Mouse (Mus musculus) CH12.LX (cell line): Measurements from ENCODE around the gene Vps53. TPM values are rescaled to one million over a fixed set of nuclear protein-coding genes. Genes with fewer than 3 reads are reported as not detected.

Source experiments
- DNase-seq: peaks from one replicate; pipeline ENCODE4 v3.0.0-alpha.2; 2013; ENCODE audit errors: extremely low read depth
- H3K27ac ChIP-seq: 2 replicates; pipeline ENCODE4 v1.5.1; 2012; ENCODE audit warnings: low read depth, mild to moderate bottlenecking, control low read depth, moderate library complexity; ENCODE audit not compliant: insufficient read depth
- H3K27me3 ChIP-seq: replicated peaks from 2 replicates; pipeline ENCODE3; 2012; ENCODE audit warnings: inconsistent platforms
- H3K36me3 ChIP-seq, 2 experiments: replicated peaks in 1 of 2; 2 replicates each; pipeline versions ENCODE3 to v1.6.1; 2012; ENCODE audit warnings: inconsistent platforms in 1 of 2, low read length in 1 of 2, mild to moderate bottlenecking in 1 of 2, mixed read lengths in 1 of 2, moderate library complexity in 1 of 2; ENCODE audit not compliant: control insufficient read depth in 1 of 2, insufficient read depth in 1 of 2
- H3K4me1 ChIP-seq, 2 experiments: 2 replicates each; pipeline ENCODE4 v1.6.1; 2012; ENCODE audit warnings: inconsistent platforms in 1 of 2, moderate library complexity in 1 of 2; ENCODE audit not compliant: insufficient read depth in 2 of 2, control insufficient read depth in 1 of 2
- H3K4me2 ChIP-seq: 2 replicates; pipeline ENCODE4 v1.6.1; 2012; ENCODE audit warnings: low read depth, mild to moderate bottlenecking, control low read depth; ENCODE audit not compliant: poor library complexity, insufficient read depth, severe bottlenecking
- H3K4me3 ChIP-seq, 3 experiments: fragments of 150-350 bp in 1 of 3; sonication (generic) in 1 of 3; replicated peaks in 1 of 3; 2 replicates each; pipeline versions ENCODE3 to v1.5.1; 2011 to 2012; ENCODE audit warnings: low read depth in 2 of 3, low read length in 2 of 3, mild to moderate bottlenecking in 2 of 3, moderate library complexity in 2 of 3, control low read depth in 1 of 3, improper control_type of control experiment in 1 of 3, inconsistent platforms in 1 of 3, mixed read lengths in 1 of 3; ENCODE audit not compliant: poor library complexity in 1 of 3
- H3K79me2 ChIP-seq: replicated peaks from 2 replicates; pipeline ENCODE4 v1.6.1; 2012; ENCODE audit warnings: mild to moderate bottlenecking, moderate library complexity; ENCODE audit not compliant: control insufficient read depth, poor library complexity, insufficient read depth, severe bottlenecking; ENCODE audit errors: extremely low read depth
- H3K9ac ChIP-seq: 2 replicates; pipeline ENCODE4 v1.6.1; 2012; ENCODE audit warnings: low read depth, mild to moderate bottlenecking, control low read depth, moderate library complexity; ENCODE audit not compliant: insufficient read depth
- H3K9me3 ChIP-seq: replicated peaks from 2 replicates; pipeline ENCODE3; 2012; ENCODE audit warnings: low read length, inconsistent platforms, mixed read lengths
- BHLHE40 ChIP-seq: IDR thresholded peaks from 2 replicates; pipeline ENCODE4 v1.6.1; 2011; ENCODE audit warnings: mild to moderate bottlenecking, low read depth, low read length, improper control_type of control experiment
- CHD1 ChIP-seq: IDR thresholded peaks from 2 replicates; pipeline ENCODE4 v1.6.1; 2012; ENCODE audit warnings: low read depth, low read length, improper control_type of control experiment, inconsistent platforms
- CHD2 ChIP-seq: IDR thresholded peaks from 2 replicates; pipeline ENCODE4 v1.6.1; 2011; ENCODE audit warnings: low read length, improper control_type of control experiment
- E2F4 ChIP-seq: IDR thresholded peaks from 2 replicates; pipeline ENCODE4 v1.6.1; 2011; ENCODE audit warnings: low read depth, low read length, improper control_type of control experiment; ENCODE audit not compliant: insufficient replicate concordance
- EP300 ChIP-seq: IDR thresholded peaks from 2 replicates; pipeline ENCODE4 v1.6.1; 2011; ENCODE audit warnings: low read length, improper control_type of control experiment
- GABPA ChIP-seq: IDR thresholded peaks from 2 replicates; pipeline ENCODE4 v1.6.1; 2012; ENCODE audit warnings: low read depth, low read length, improper control_type of control experiment, inconsistent platforms; ENCODE audit not compliant: insufficient replicate concordance
- HCFC1 ChIP-seq: IDR thresholded peaks from 2 replicates; pipeline ENCODE4 v1.6.1; 2012; ENCODE audit warnings: low read depth, mild to moderate bottlenecking, inconsistent platforms, low read length, improper control_type of control experiment
- JUN ChIP-seq: IDR thresholded peaks from 2 replicates; pipeline ENCODE4 v1.6.1; 2011; ENCODE audit warnings: low read depth, mild to moderate bottlenecking, low read length, improper control_type of control experiment, moderate library complexity; ENCODE audit not compliant: insufficient read depth
- MAFK ChIP-seq: IDR thresholded peaks from 2 replicates; pipeline ENCODE4 v1.6.1; 2011; ENCODE audit warnings: low read length, improper control_type of control experiment; ENCODE audit not compliant: insufficient replicate concordance
- MAZ ChIP-seq: IDR thresholded peaks from 2 replicates; pipeline ENCODE4 v1.6.1; 2012; ENCODE audit warnings: low read depth, mild to moderate bottlenecking, inconsistent platforms, low read length, improper control_type of control experiment, moderate library complexity
- MEF2A ChIP-seq: IDR thresholded peaks from 2 replicates; pipeline ENCODE4 v1.6.1; 2014; ENCODE audit warnings: low read depth, mild to moderate bottlenecking, inconsistent platforms, low read length, improper control_type of control experiment, borderline replicate concordance
- MXI1 ChIP-seq: IDR thresholded peaks from 2 replicates; pipeline ENCODE4 v1.6.1; 2011; ENCODE audit warnings: mild to moderate bottlenecking, low read depth, low read length, improper control_type of control experiment
- MYC ChIP-seq: IDR thresholded peaks from 2 replicates; pipeline ENCODE4 v1.6.1; 2011; ENCODE audit warnings: low read depth, mild to moderate bottlenecking, improper control_type of control experiment, low read length
- PAX5 ChIP-seq: IDR thresholded peaks from 2 replicates; pipeline ENCODE4 v1.6.1; 2012; ENCODE audit warnings: low read length, inconsistent platforms, mixed read lengths
- POLR2AphosphoS2 ChIP-seq: IDR thresholded peaks from 2 replicates; pipeline ENCODE4 v1.6.1; 2011; ENCODE audit warnings: low read depth, low read length, improper control_type of control experiment
- RAD21 ChIP-seq: IDR thresholded peaks from 2 replicates; pipeline ENCODE4 v1.6.1; 2011; ENCODE audit warnings: low read depth, mild to moderate bottlenecking, low read length, improper control_type of control experiment, moderate library complexity
- RCOR1 ChIP-seq: conservative IDR thresholded peaks from 2 replicates; pipeline ENCODE4 v1.6.1; 2012; ENCODE audit warnings: low read depth, mild to moderate bottlenecking, inconsistent platforms, low read length, improper control_type of control experiment
- SIN3A ChIP-seq: IDR thresholded peaks from 2 replicates; pipeline ENCODE4 v1.6.1; 2012; ENCODE audit warnings: low read length, improper control_type of control experiment, inconsistent platforms
- SMC3 ChIP-seq: IDR thresholded peaks from 2 replicates; pipeline ENCODE4 v1.6.1; 2011; ENCODE audit warnings: low read depth, low read length, improper control_type of control experiment
- TCF12 ChIP-seq: IDR thresholded peaks from 2 replicates; pipeline ENCODE4 v1.6.1; 2014; ENCODE audit warnings: low read depth, mild to moderate bottlenecking, inconsistent platforms, low read length, improper control_type of control experiment
- USF1 ChIP-seq: IDR thresholded peaks from 2 replicates; pipeline ENCODE4 v1.6.1; 2014; ENCODE audit warnings: low read depth, mild to moderate bottlenecking, inconsistent platforms, low read length, improper control_type of control experiment
- ZKSCAN1 ChIP-seq: IDR thresholded peaks from 2 replicates; pipeline ENCODE4 v1.6.1; 2012; ENCODE audit warnings: low read depth, inconsistent platforms, low read length, improper control_type of control experiment, borderline replicate concordance
- ZNF384 ChIP-seq: IDR thresholded peaks from 2 replicates; pipeline ENCODE4 v1.6.1; 2012; ENCODE audit warnings: low read depth, low read length, improper control_type of control experiment, inconsistent platforms
- dilution Hi-C: fragments of 300-500 bp; cut with MboI; formaldehyde crosslinking; loops from 2 replicates; pipeline ENCODE4 v1.14.3; 2020; ENCODE audit warnings: low sequenced_read_pairs; ENCODE audit not compliant: extremely low pct_unique_long_range_greater_than_20kb, extremely low pct_ligation_motif_present
- in situ Hi-C: fragments of 300-500 bp; cut with MboI; formaldehyde crosslinking; loops from 3 replicates; pipeline ENCODE4 v1.14.3; 2019; ENCODE audit warnings: low sequenced_read_pairs, low pct_ligation_motif_present, low pct_unique_long_range_greater_than_20kb, mixed read lengths
- polyA plus RNA-seq: library from polyadenylated mRNA; unstranded; fragments of >175 nt; gene quantifications from 2 replicates; pipeline ENCODE4 v1.2.1, GENCODE M21; 2012; ENCODE audit warnings: low read depth; ENCODE audit not compliant: insufficient read length
- total RNA-seq, 2 experiments: library from RNA; depleted of rRNA; stranded (reverse); fragments of 300-350 nt in 1 of 2; fragments of >200 nt in 1 of 2; gene quantifications; 2 replicates each; pipeline ENCODE4 v1.2.3; 2012 to 2014

The Vps53 gene
- total and polyA plus RNA-seq, 3 experiments = 56.1 to 70.7 (median 62.2) TPM

DNA sequence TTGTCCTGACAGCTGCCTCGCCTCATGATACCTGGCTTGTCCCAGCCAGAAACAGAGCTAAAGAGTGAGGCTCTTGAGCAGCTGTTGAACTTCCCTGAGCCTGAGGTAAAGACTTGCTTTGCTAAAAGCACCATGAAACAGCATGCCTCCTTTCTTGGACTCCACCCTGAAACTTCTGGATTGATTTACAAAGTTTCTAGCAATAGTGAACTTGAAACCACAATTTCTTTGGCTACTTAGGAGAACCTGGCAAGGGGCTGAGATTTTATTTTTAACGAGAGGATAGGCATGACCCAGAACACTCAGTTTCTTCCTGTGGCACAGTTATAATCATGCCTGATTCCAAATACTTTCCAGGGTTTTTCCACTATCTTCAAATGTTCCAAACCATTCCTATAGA is 56.9 kb downstream of the Vps53 start:
- TF ChIP-seq SMC3 (no peak), BHLHE40 (no peak), MYC (no peak), RAD21 (no peak), SIN3A (no peak), CHD1 (no peak), ZNF384 (no peak)
- no peak for DNase-seq
- H3K27ac ChIP-seq = no peak overlapping the region
- in situ Hi-C loops = no loop called here
- no peak overlapping the region for H3K4me3 ChIP-seq
- H3K36me3 ChIP-seq = peaks cover 45 to 80% of the 10 kb centered on the region in 2 experiments
- H3K4me2 ChIP-seq = no peak overlapping the region
- no peaks in the 10 kb centered on the region for H3K4me1 ChIP-seq
- H3K9ac ChIP-seq = no peak overlapping the region
- H3K79me2 ChIP-seq = no peaks in the 10 kb centered on the region
- dilution Hi-C loops = no loop called here
- H3K9me3 ChIP-seq = no peaks in the 10 kb centered on the region
- H3K27me3 ChIP-seq = no peaks in the 10 kb centered on the region

DNA sequence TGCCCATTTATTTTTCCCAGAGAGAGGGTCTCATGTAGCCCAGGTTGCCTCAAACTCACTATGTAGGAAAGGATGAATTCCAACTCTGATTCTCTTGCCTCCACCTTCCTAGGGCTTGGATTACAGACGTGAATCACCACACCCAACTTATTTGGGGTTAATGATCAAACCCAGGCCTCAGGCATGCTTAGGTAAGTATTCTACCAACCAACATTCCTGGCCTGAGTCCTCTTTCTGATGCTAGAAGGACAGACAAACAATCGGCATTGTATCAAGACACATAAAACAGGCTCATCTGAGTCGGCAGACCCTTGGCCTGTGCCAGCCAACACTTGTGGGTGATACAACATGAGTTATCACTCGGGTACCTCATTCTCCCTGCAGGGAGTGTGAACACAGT is 58.4 kb downstream of the Vps53 start:
- no peaks in the 10 kb centered on the region for H3K9me3 ChIP-seq
- no peak overlapping the region for H3K9ac ChIP-seq
- peaks cover 58 to 89% of the 10 kb centered on the region in 2 experiments for H3K36me3 ChIP-seq
- H3K27ac ChIP-seq = no peak overlapping the region
- H3K4me3 ChIP-seq = no peak overlapping the region
- H3K4me1 ChIP-seq = no peaks in the 10 kb centered on the region
- dilution Hi-C loops = no loop called here
- no peaks in the 10 kb centered on the region for H3K27me3 ChIP-seq
- no peak for DNase-seq
- H3K4me2 ChIP-seq = no peak overlapping the region
- in situ Hi-C loops = no loop called here
- TF ChIP-seq JUN (no peak), ZKSCAN1 (no peak), RAD21 (no peak), CHD1 (no peak), HCFC1 (no peak), GABPA (no peak), EP300 (no peak), E2F4 (no peak), MEF2A (no peak), SMC3 (no peak), USF1 (no peak), SIN3A (no peak), CHD2 (no peak), RCOR1 (no peak), MAFK (no peak), TCF12 (no peak), POLR2AphosphoS2 (no peak), MAZ (no peak), PAX5 (no peak), MXI1 (no peak)
- TF ChIP-seq, all 38 proteins: peak for 0
- no peaks in the 10 kb centered on the region for H3K79me2 ChIP-seq
